Mouse (Mus musculus) midbrain, embryonic 15.5 days (tissue): ENCODE data around the gene Fgd6. TPM values are rescaled to one million over a fixed set of nuclear protein-coding genes. Genes with fewer than 3 reads are reported as not detected.

ENCODE experiments used
- ATAC-seq: fragments of 200-750 bp; cut with Nextera tagmentation; replicated peaks from 2 replicates; pipeline ENCODE4 v1.8.0; 2017; ENCODE audit warnings: moderate TSS enrichment
- H3K27ac ChIP-seq: fragments of 300-500 bp; sonication (generic); 2 replicates; pipeline ENCODE4 v1.5.1; 2015; ENCODE audit warnings: mild to moderate bottlenecking, inconsistent platforms
- H3K27me3 ChIP-seq: fragments of 300-500 bp; sonication (generic); replicated peaks from 2 replicates; pipeline ENCODE4 v1.6.1; 2015; ENCODE audit warnings: inconsistent platforms
- H3K36me3 ChIP-seq: fragments of 300-500 bp; sonication (generic); replicated peaks from 2 replicates; pipeline ENCODE4 v1.6.1; 2015; ENCODE audit warnings: inconsistent platforms
- H3K4me1 ChIP-seq: fragments of 300-500 bp; sonication (generic); 2 replicates; pipeline ENCODE4 v1.6.1; 2015; ENCODE audit warnings: inconsistent platforms
- H3K4me2 ChIP-seq: fragments of 300-500 bp; sonication (generic); 2 replicates; pipeline ENCODE4 v1.6.1; 2015; ENCODE audit warnings: inconsistent platforms, mild to moderate bottlenecking, moderate library complexity
- H3K4me3 ChIP-seq: fragments of 300-500 bp; sonication (generic); 2 replicates; pipeline ENCODE4 v1.5.1; 2015; ENCODE audit warnings: mild to moderate bottlenecking, inconsistent platforms
- H3K9ac ChIP-seq: fragments of 300-500 bp; sonication (generic); 2 replicates; pipeline ENCODE4 v1.6.1; 2015; ENCODE audit warnings: mild to moderate bottlenecking, inconsistent platforms
- H3K9me3 ChIP-seq: fragments of 300-500 bp; sonication (generic); 2 replicates; pipeline ENCODE4 v1.6.1; 2016; ENCODE audit warnings: inconsistent platforms
- WGBS: fragments of 180-500 bp; shearing (Covaris S2); methylation state at CpG from one replicate; pipeline ENCODE4 v1.1.7; 2015; ENCODE audit warnings: mixed read lengths; 5-methylcytosine and 5-hydroxymethylcytosine counted together
- polyA plus RNA-seq: library from polyadenylated mRNA; unstranded; fragments of >200 nt; fragmentation: Nextera tagmentation; extraction: Ambion mirVana; gene quantifications from 2 replicates; pipeline ENCODE4 v1.2.1, GENCODE M21; 2015

The Fgd6 gene
- polyA plus RNA-seq: 2.3 and 2.5 TPM in 2 replicates

DNA sequence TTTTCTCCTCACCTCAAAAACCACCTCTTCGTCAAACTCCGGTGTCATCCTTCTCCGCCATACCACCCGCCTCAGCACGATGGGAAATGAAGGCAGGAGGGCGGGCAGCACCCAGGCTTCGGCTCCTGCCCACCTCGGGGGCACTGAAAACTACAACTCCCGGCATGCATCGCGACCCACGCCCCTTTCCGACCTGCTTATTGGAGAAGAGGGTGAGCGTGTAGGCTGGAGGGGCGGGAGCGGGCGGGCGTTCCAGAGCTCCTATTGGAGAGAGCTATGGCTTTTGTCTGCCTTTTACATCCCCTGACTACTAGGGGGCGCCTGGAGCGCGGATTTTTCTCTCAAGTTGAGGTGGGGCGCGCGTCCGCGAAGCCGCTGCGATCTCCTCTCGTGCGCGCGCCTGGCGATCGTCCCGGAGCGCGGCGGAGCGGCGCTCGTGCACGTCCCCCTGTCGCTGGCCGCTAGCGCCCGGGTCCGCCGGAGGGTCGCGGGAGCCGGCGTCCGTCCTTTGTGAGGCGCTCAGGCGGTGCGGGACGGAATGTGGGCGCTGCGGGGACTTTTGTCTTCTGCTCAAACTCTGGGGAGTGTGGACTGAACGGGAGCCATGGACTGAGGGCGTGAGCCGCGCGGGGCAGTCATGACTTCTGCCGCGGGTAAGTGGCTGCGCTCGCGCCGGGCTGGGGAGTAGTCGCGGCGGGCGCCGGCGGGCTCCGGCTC lies at the start of gene Fgd6, which contains the start of gene Vezt:
Gene Fgd6, plus strand, starts transcription at position 344 of the 717 bp plus-strand sequence.
Gene Vezt, minus strand, starts transcription at position 160 of the 717 bp plus-strand sequence.
- peaks cover 34% of the 10 kb centered on the region for H3K4me1 ChIP-seq
- H3K27ac ChIP-seq: peak within 1 kb of the TSS; percentile 87
- peak within 1 kb of the TSS; percentile 87 for H3K4me2 ChIP-seq
- WGBS: under 1% methylated on average over 73 of the region's 77 CpGs
- H3K27me3 ChIP-seq: no peaks in the 10 kb centered on the region
- ATAC-seq: peak; percentile 99
- H3K4me3 ChIP-seq: peak within 1 kb of the TSS; percentile 87
- H3K9ac ChIP-seq: peak within 1 kb of the TSS; percentile 96
- H3K36me3 ChIP-seq: no peaks in the 10 kb centered on the region
- no peaks in the 10 kb centered on the region for H3K9me3 ChIP-seq

GRCm38 (mm10) chr10:93994136-93994535 lies 41.7 kb upstream of the Fgd6 start:
- no peaks in the 10 kb centered on the region for H3K27me3 ChIP-seq
- H3K9me3 ChIP-seq: no peaks in the 10 kb centered on the region
- H3K4me3 ChIP-seq: no peak overlapping the region
- WGBS: 95% methylated on average over 10 of the region's 10 CpGs
- H3K27ac ChIP-seq: no peak overlapping the region
- H3K36me3 ChIP-seq: peaks cover 67% of the 10 kb centered on the region
- H3K4me2 ChIP-seq: no peak overlapping the region
- no peak overlapping the region for H3K9ac ChIP-seq
- no peak for ATAC-seq
- H3K4me1 ChIP-seq: no peaks in the 10 kb centered on the region

GRCm38 (mm10) chr10:93995100-93995499 lies 40.7 kb upstream of the Fgd6 start:
- no peaks in the 10 kb centered on the region for H3K27me3 ChIP-seq
- H3K4me3 ChIP-seq: no peak overlapping the region
- H3K4me2 ChIP-seq: no peak overlapping the region
- 100% methylated on average over 1 of the region's 1 CpGs for WGBS
- no peak overlapping the region for H3K27ac ChIP-seq
- no peak overlapping the region for H3K9ac ChIP-seq
- H3K4me1 ChIP-seq: no peaks in the 10 kb centered on the region
- H3K36me3 ChIP-seq: peaks cover 67% of the 10 kb centered on the region
- ATAC-seq: no peak
- H3K9me3 ChIP-seq: no peaks in the 10 kb centered on the region

- no peaks in the 10 kb centered on the region for H3K27me3 ChIP-seq
- no peak overlapping the region for H3K27ac ChIP-seq
- no peaks in the 10 kb centered on the region for H3K4me1 ChIP-seq
- no peak overlapping the region for H3K4me2 ChIP-seq
- ATAC-seq: no peak
- H3K4me3 ChIP-seq: no peak overlapping the region
- no peaks in the 10 kb centered on the region for H3K9me3 ChIP-seq
- H3K36me3 ChIP-seq: peaks cover 79% of the 10 kb centered on the region
- no peak overlapping the region for H3K9ac ChIP-seq
- 88% methylated on average over 1 of the region's 1 CpGs for WGBS
Measured at GRCm38 (mm10) chr10:93999357-93999756, 36.4 kb upstream of the Fgd6 start.

DNA sequence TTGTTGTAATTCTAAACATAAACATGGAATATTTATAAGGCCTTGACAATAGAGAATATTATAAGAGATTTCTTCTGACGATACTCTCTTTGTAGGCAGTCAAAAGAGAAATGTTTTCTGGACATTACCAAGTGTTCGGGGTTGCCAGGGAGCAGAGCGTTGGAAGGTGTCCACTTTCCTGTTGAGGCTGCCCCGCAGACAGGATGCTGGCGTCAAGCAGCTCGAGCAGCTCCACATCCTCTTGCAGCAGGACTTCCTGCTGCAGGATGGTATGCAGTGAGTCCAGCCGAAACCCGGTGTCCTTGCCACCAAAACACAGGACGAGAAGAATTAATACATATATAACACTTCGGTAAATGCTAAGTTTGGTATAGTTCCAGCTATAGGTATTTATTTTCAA lies 35.6 kb upstream of the Fgd6 start:
- H3K4me1 ChIP-seq: no peaks in the 10 kb centered on the region
- no peak for ATAC-seq
- no peak overlapping the region for H3K4me2 ChIP-seq
- WGBS: 89% methylated on average over 10 of the region's 10 CpGs
- H3K9me3 ChIP-seq: no peaks in the 10 kb centered on the region
- no peak overlapping the region for H3K27ac ChIP-seq
- H3K36me3 ChIP-seq: peaks cover 70% of the 10 kb centered on the region
- no peaks in the 10 kb centered on the region for H3K27me3 ChIP-seq
- H3K4me3 ChIP-seq: no peak overlapping the region
- no peak overlapping the region for H3K9ac ChIP-seq

GRCm38 (mm10) chr10:94008356-94008755 lies 27.4 kb upstream of the Fgd6 start:
- H3K36me3 ChIP-seq: peaks cover 15% of the 10 kb centered on the region
- H3K9me3 ChIP-seq: no peaks in the 10 kb centered on the region
- no peak overlapping the region for H3K27ac ChIP-seq
- no peaks in the 10 kb centered on the region for H3K27me3 ChIP-seq
- 98% methylated on average over 2 of the region's 2 CpGs for WGBS
- H3K9ac ChIP-seq: no peak overlapping the region
- H3K4me1 ChIP-seq: no peaks in the 10 kb centered on the region
- no peak overlapping the region for H3K4me2 ChIP-seq
- H3K4me3 ChIP-seq: no peak overlapping the region
- ATAC-seq: no peak

DNA sequence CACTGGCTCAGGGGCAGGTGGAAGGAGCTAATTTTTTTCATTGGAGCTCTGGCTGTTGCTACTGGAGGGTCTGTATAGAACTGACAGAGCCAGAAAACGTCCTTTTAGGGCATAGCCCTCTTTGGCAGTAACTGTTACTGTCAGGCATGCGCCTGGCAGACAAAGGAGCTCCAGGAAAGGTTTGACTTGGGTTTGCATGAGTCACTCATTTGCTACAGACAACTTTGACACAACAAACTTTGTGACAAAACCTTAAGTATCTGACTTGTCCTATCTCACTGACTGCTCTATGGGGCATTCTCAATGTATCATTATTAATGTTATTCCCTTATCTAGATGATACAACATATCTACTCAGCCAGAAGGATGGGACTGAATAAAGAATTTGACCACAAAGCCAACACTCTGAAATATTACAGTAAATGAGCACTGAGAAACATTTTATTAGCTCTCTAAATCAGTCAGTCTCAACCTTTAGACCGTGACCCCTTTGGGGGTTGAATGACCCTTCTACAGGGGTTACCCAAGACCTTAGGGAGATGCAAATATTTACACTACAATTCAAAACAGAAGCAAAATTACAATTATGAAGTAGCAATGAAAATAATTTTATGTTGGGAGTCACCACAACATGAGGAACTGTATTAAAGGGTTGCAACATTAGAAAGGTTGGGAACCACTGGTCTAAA lies 25.7 kb upstream of the Fgd6 start:
- Histone ChIP-seq H3K27me3 (no peaks in the 10 kb centered on the region), H3K9ac (no peak overlapping the region), H3K9me3 (no peaks in the 10 kb centered on the region), H3K4me1 (0 out of 2 replicates have a peak, but pooled peaks cover 2% of the 10 kb centered on the region), H3K4me3 (no peak overlapping the region), H3K4me2 (no peak overlapping the region), H3K36me3 (peaks cover 11% of the 10 kb centered on the region; the same call in 1 of the 2 replicates), H3K27ac (no peak overlapping the region)
- WGBS: 82% methylated on average over 3 of the region's 3 CpGs
- ATAC-seq: no peak

GRCm38 (mm10) chr10:94011024-94011423 lies 24.8 kb upstream of the Fgd6 start:
- H3K36me3 ChIP-seq: peaks cover 7% of the 10 kb centered on the region; the same call in 1 of the 2 replicates
- WGBS: 83% methylated on average over 2 of the region's 2 CpGs
- H3K27me3 ChIP-seq: no peaks in the 10 kb centered on the region
- no peak overlapping the region for H3K4me3 ChIP-seq
- no peak overlapping the region for H3K4me2 ChIP-seq
- H3K9me3 ChIP-seq: no peaks in the 10 kb centered on the region
- no peak for ATAC-seq
- 0 out of 2 replicates have a peak, but pooled peaks cover 2% of the 10 kb centered on the region for H3K4me1 ChIP-seq
- H3K9ac ChIP-seq: no peak overlapping the region
- H3K27ac ChIP-seq: no peak overlapping the region

GRCm38 (mm10) chr10:94013196-94013595 lies 22.6 kb upstream of the Fgd6 start:
- Histone ChIP-seq H3K27me3 (no peaks in the 10 kb centered on the region), H3K27ac (no peak overlapping the region), H3K9me3 (no peaks in the 10 kb centered on the region), H3K9ac (no peak overlapping the region), H3K4me2 (no peak overlapping the region), H3K4me1 (0 out of 2 replicates have a peak, but pooled peaks cover 2% of the 10 kb centered on the region), H3K4me3 (no peak overlapping the region), H3K36me3 (no peaks in the 10 kb centered on the region; the same call in 1 of the 2 replicates)
- 52% methylated on average over 3 of the region's 3 CpGs for WGBS
- ATAC-seq: no peak

DNA sequence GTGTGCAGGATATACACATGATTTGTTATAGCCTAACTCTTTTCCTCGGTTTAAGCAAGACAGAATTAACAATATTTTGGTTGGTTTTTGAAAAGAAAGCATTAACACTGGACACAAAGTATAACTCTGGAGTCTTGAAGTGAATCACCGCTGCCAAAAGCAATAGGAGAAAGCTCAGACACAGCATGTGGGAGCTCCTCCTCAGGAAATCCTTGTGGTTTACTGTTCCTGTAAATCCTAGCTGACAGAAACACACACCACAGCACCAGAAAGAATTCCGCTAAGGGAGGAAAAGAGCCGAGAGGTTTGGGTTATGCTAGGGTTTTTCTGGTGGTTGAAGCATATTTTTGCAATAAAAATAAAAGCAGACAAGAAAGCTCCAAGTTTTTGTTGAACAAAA lies 21.6 kb upstream of the Fgd6 start:
- WGBS: 75% methylated on average over 4 of the region's 4 CpGs
- no peaks in the 10 kb centered on the region for H3K9me3 ChIP-seq
- no peak overlapping the region for H3K9ac ChIP-seq
- H3K27ac ChIP-seq: no peak overlapping the region
- H3K4me1 ChIP-seq: 0 out of 2 replicates have a peak, but pooled peaks cover 2% of the 10 kb centered on the region
- H3K36me3 ChIP-seq: no peaks in the 10 kb centered on the region
- H3K27me3 ChIP-seq: no peaks in the 10 kb centered on the region
- no peak overlapping the region for H3K4me3 ChIP-seq
- no peak for ATAC-seq
- no peak overlapping the region for H3K4me2 ChIP-seq

- Histone ChIP-seq H3K9me3 (no peaks in the 10 kb centered on the region), H3K36me3 (no peaks in the 10 kb centered on the region), H3K9ac (no peak overlapping the region), H3K4me2 (no peak overlapping the region), H3K4me3 (no peak overlapping the region), H3K27ac (no peak overlapping the region), H3K4me1 (0 out of 2 replicates have a peak, but pooled peaks cover 5% of the 10 kb centered on the region), H3K27me3 (no peaks in the 10 kb centered on the region)
- no peak for ATAC-seq
- 95% methylated on average over 8 of the region's 8 CpGs for WGBS
Measured at GRCm38 (mm10) chr10:94017455-94017854, 18.3 kb upstream of the Fgd6 start.

GRCm38 (mm10) chr10:94020587-94020986 lies 15.2 kb upstream of the Fgd6 start:
- H3K27me3 ChIP-seq: no peaks in the 10 kb centered on the region
- 82% methylated on average over 5 of the region's 5 CpGs for WGBS
- H3K4me2 ChIP-seq: no peak overlapping the region
- no peak overlapping the region for H3K27ac ChIP-seq
- H3K4me1 ChIP-seq: 0 out of 2 replicates have a peak, but pooled peaks cover 3% of the 10 kb centered on the region
- no peak overlapping the region for H3K4me3 ChIP-seq
- H3K9me3 ChIP-seq: no peaks in the 10 kb centered on the region
- H3K9ac ChIP-seq: no peak overlapping the region
- 0 out of 2 replicates have a peak, but pooled peaks cover 3% of the 10 kb centered on the region for H3K36me3 ChIP-seq
- no peak for ATAC-seq
